Mouse (Mus musculus) limb, embryonic 11.5 days (tissue): ENCODE data around the gene Lypd8. TPM values are rescaled to one million over a fixed set of nuclear protein-coding genes. Genes with fewer than 3 reads are reported as not detected.

ENCODE experiments used
- ATAC-seq: fragments of 200-750 bp; cut with Nextera tagmentation; 2 replicates; pipeline ENCODE4 v1.8.0; 2017; ENCODE audit warnings: low read depth; ENCODE audit not compliant: insufficient number of reproducible peaks, low FRiP score, low TSS enrichment
- DNase-seq: peaks from one replicate; pipeline ENCODE4 v3.0.0-alpha.2; 2015; ENCODE audit warnings: low spot score
- H3K27ac ChIP-seq: fragments of 300-500 bp; sonication (generic); replicated peaks from 2 replicates; pipeline ENCODE4 v1.5.1; 2014; ENCODE audit warnings: low read depth, mild to moderate bottlenecking, low read length
- H3K27me3 ChIP-seq: fragments of 300-500 bp; sonication (generic); 2 replicates; pipeline ENCODE4 v1.6.1; 2014; ENCODE audit warnings: mild to moderate bottlenecking, low read length, mixed read lengths; ENCODE audit not compliant: control insufficient read depth, insufficient read depth
- H3K36me3 ChIP-seq: fragments of 300-500 bp; sonication (generic); 2 replicates; pipeline ENCODE4 v1.6.1; 2014; ENCODE audit warnings: mild to moderate bottlenecking, low read length, moderate library complexity, mixed read lengths; ENCODE audit not compliant: control insufficient read depth, insufficient read depth
- H3K4me1 ChIP-seq: fragments of 300-500 bp; sonication (generic); 2 replicates; pipeline ENCODE4 v1.6.1; 2014; ENCODE audit warnings: low read length, mixed read lengths; ENCODE audit not compliant: control insufficient read depth, insufficient read depth
- H3K4me2 ChIP-seq: fragments of 300-500 bp; sonication (generic); 2 replicates; pipeline ENCODE4 v1.6.1; 2014; ENCODE audit warnings: low read depth, mild to moderate bottlenecking, moderate library complexity; ENCODE audit not compliant: severe bottlenecking
- H3K4me3 ChIP-seq: fragments of 300-500 bp; sonication (generic); 2 replicates; pipeline ENCODE4 v1.5.1; 2014; ENCODE audit warnings: low read depth, low read length
- H3K9ac ChIP-seq: fragments of 300-500 bp; sonication (generic); 2 replicates; pipeline ENCODE4 v1.6.1; 2014; ENCODE audit warnings: mild to moderate bottlenecking, low read length
- H3K9me3 ChIP-seq: fragments of 300-500 bp; sonication (generic); 2 replicates; pipeline ENCODE4 v1.6.1; 2016; ENCODE audit warnings: low read length; ENCODE audit not compliant: control insufficient read depth
- WGBS: fragments of 180-500 bp; shearing (Covaris S2); extraction: QIAGEN DNeasy Blood & Tissue Kit; methylation state at CpG from one replicate; pipeline ENCODE4 v1.1.7; 2014; 5-methylcytosine and 5-hydroxymethylcytosine counted together
- polyA plus RNA-seq: library from polyadenylated mRNA; unstranded; fragments of >200 nt; fragmentation: Nextera tagmentation; extraction: Ambion mirVana; gene quantifications from 2 replicates; pipeline ENCODE4 v1.2.1, GENCODE M21; 2014

Lypd8 gene
- not detected in 2 replicates for polyA plus RNA-seq

- Histone ChIP-seq H3K27ac (no peak within 1 kb of the TSS), H3K4me3 (no peak within 1 kb of the TSS), H3K4me1 (no peaks in the 10 kb centered on the region), H3K9ac (no peak within 1 kb of the TSS), H3K36me3 (no peaks in the 10 kb centered on the region), H3K9me3 (no peaks in the 10 kb centered on the region), H3K4me2 (no peak within 1 kb of the TSS), H3K27me3 (no peaks in the 10 kb centered on the region)
- ATAC-seq (no peak), DNase-seq (no peak)
- 94% methylated on average over 3 of the region's 3 CpGs for WGBS
These were observed at the start of gene Lypd8 for GRCm38 (mm10) chr11:58378763-58379278. Lypd8 (plus strand) TSS chr11:58379043.

- DNase-seq (no peak), ATAC-seq (peak; percentile 40; the same call in 1 of the 2 replicates)
- Histone ChIP-seq H3K4me1 (peaks cover 14% of the 10 kb centered on the region), H3K36me3 (no peaks in the 10 kb centered on the region), H3K27me3 (no peaks in the 10 kb centered on the region), H3K27ac (no peak overlapping the region), H3K4me3 (peak overlapping the region; percentile 79), H3K9me3 (no peaks in the 10 kb centered on the region), H3K9ac (peak overlapping the region; percentile 84), H3K4me2 (peak overlapping the region; percentile 89)
- WGBS = under 1% methylated on average over 21 of the region's 21 CpGs
These were observed 49.0 kb upstream of the Lypd8 start for GRCm38 (mm10) chr11:58329906-58330275.

GRCm38 (mm10) chr11:58330276-58331148, 48.3 kb upstream of the Lypd8 start, which contains the start of the genes Zfp672 and Sh3bp5l:
Zfp672 (minus strand) TSS chr11:58330339.
Sh3bp5l (plus strand) TSS chr11:58330724.
- ATAC-seq (peak; percentile 93), DNase-seq (peak; percentile 91)
- H3K27ac ChIP-seq = no peak within 1 kb of the TSS
- H3K9ac ChIP-seq = peak within 1 kb of the TSS; percentile 84
- peak within 1 kb of the TSS; percentile 96 for H3K4me2 ChIP-seq
- no peaks in the 10 kb centered on the region for H3K36me3 ChIP-seq
- H3K27me3 ChIP-seq = no peaks in the 10 kb centered on the region
- under 1% methylated on average over 52 of the region's 52 CpGs for WGBS
- peak within 1 kb of the TSS; percentile 79 for H3K4me3 ChIP-seq
- H3K4me1 ChIP-seq = peaks cover 14% of the 10 kb centered on the region
- no peaks in the 10 kb centered on the region for H3K9me3 ChIP-seq

GRCm38 (mm10) chr11:58331149-58331495, 47.7 kb upstream of the Lypd8 start:
- Histone ChIP-seq H3K9me3 (no peaks in the 10 kb centered on the region), H3K4me1 (peaks cover 14% of the 10 kb centered on the region), H3K4me3 (peak overlapping the region; percentile 79), H3K27me3 (no peaks in the 10 kb centered on the region), H3K4me2 (peak overlapping the region; percentile 96), H3K27ac (no peak overlapping the region), H3K9ac (peak overlapping the region; percentile 84), H3K36me3 (no peaks in the 10 kb centered on the region)
- no peak for DNase-seq
- 0 out of 2 replicates have a peak, but pooled peaks have one; percentile 8 for ATAC-seq
- WGBS = 19% methylated on average over 10 of the region's 10 CpGs

GRCm38 (mm10) chr11:58331546-58331945, 47.3 kb upstream of the Lypd8 start:
- H3K36me3 ChIP-seq = no peaks in the 10 kb centered on the region
- no peaks in the 10 kb centered on the region for H3K27me3 ChIP-seq
- H3K9me3 ChIP-seq = no peaks in the 10 kb centered on the region
- H3K4me2 ChIP-seq = peak overlapping the region; percentile 96
- no peak overlapping the region for H3K27ac ChIP-seq
- DNase-seq (no peak), ATAC-seq (no peak)
- WGBS = 87% methylated on average over 6 of the region's 6 CpGs
- no peak overlapping the region for H3K9ac ChIP-seq
- peaks cover 14% of the 10 kb centered on the region for H3K4me1 ChIP-seq
- H3K4me3 ChIP-seq = peak overlapping the region; percentile 79

- Histone ChIP-seq H3K9ac (no peak overlapping the region), H3K27me3 (no peaks in the 10 kb centered on the region), H3K27ac (no peak overlapping the region), H3K4me1 (peaks cover 7% of the 10 kb centered on the region; the same call in 1 of the 2 replicates), H3K4me2 (no peak overlapping the region), H3K9me3 (no peaks in the 10 kb centered on the region), H3K4me3 (no peak overlapping the region), H3K36me3 (peaks cover 5% of the 10 kb centered on the region; the same call in 1 of the 2 replicates)
- ATAC-seq (no peak), DNase-seq (no peak)
- WGBS = 88% methylated on average over 3 of the region's 3 CpGs
These were observed 44.1 kb upstream of the Lypd8 start for GRCm38 (mm10) chr11:58334746-58335145.

- DNase-seq (no peak), ATAC-seq (no peak)
- Histone ChIP-seq H3K36me3 (peaks cover 15% of the 10 kb centered on the region), H3K4me3 (no peak overlapping the region), H3K27ac (no peak overlapping the region), H3K4me1 (no peaks in the 10 kb centered on the region), H3K9ac (no peak overlapping the region), H3K9me3 (no peaks in the 10 kb centered on the region), H3K4me2 (no peak overlapping the region), H3K27me3 (no peaks in the 10 kb centered on the region)
- WGBS = 86% methylated on average over 4 of the region's 4 CpGs
These were observed 32.1 kb upstream of the Lypd8 start for GRCm38 (mm10) chr11:58346745-58347144.

- H3K9ac ChIP-seq = no peak overlapping the region
- ATAC-seq (no peak), DNase-seq (no peak)
- H3K27ac ChIP-seq = no peak overlapping the region
- no peaks in the 10 kb centered on the region for H3K9me3 ChIP-seq
- H3K4me1 ChIP-seq = no peaks in the 10 kb centered on the region
- H3K4me2 ChIP-seq = no peak overlapping the region
- H3K36me3 ChIP-seq = peaks cover 12% of the 10 kb centered on the region
- H3K27me3 ChIP-seq = no peaks in the 10 kb centered on the region
- H3K4me3 ChIP-seq = no peak overlapping the region
- 69% methylated on average over 4 of the region's 4 CpGs for WGBS
These were observed 28.2 kb upstream of the Lypd8 start for GRCm38 (mm10) chr11:58350628-58351027.
